Mouse (Mus musculus) layer of hippocampus, postnatal 14 days (tissue): ENCODE data around the gene Epha7. TPM values are rescaled to one million over a fixed set of nuclear protein-coding genes. Genes with fewer than 3 reads are reported as not detected.

Source experiments
- DNase-seq, 2 experiments: peaks; one replicate each; pipeline ENCODE4 v3.0.0; 2021 to 2022; ENCODE audit warnings: low spot score in 2 of 2, mixed read lengths in 1 of 2
- long read RNA-seq, 2 experiments: library from polyadenylated mRNA; stranded (forward); transcript quantifications; one replicate each; pipeline ENCODE4 v2.0.0; 2021
- total RNA-seq, 2 experiments: library from RNA; stranded (reverse); gene quantifications; 2 replicates each; pipeline ENCODE4 v1.2.3; 2021

The Epha7 gene
- 100 to 1,000 TPM; 149 to 163 TPM for total RNA-seq
- long read RNA-seq, experiment 1, full-length matches to known transcripts, result 115 of 148 reads
- long read RNA-seq, experiment 1, partial matches to known transcripts, result 10 of 148 reads
- long read RNA-seq, experiment 1, other reads (novel, unspliced or antisense), result 23 of 148 reads
- long read RNA-seq, experiment 2, full-length matches to known transcripts, result 160 of 202 reads
- long read RNA-seq, experiment 2, partial matches to known transcripts, result 16 of 202 reads
- long read RNA-seq, experiment 2, other reads (novel, unspliced or antisense), result 26 of 202 reads

GRCm38 (mm10) chr4:28812691-28813289, at the start of gene Epha7:
Epha7 (plus strand) TSS chr4:28813131.
- DNase-seq, result peak; percentile 93 to 97

GRCm38 (mm10) chr4:28783961-28784360, 29.0 kb upstream of the Epha7 start:
- no peak for DNase-seq

GRCm38 (mm10) chr4:28808800-28809199, 4.1 kb upstream of the Epha7 start:
- no peak for DNase-seq

DNA sequence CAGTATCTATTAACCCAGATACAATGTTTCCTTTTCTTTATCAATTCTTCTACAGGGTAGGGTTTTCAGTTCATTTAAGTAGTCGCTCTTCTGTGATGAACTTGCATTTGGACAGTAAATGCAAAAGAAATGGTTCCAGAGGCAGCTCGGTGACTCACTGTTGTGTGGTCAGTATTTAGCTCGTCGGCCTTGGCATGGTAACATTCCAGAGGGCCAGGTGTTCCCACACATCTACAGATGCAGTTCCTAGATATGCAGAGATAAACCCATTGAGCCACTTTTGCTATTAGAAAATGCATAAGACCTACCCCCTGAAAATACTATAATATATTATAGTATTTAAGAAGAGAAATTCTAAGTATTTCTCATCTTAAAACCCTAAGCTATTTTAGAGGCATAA, 3.2 kb upstream of the Epha7 start:
- DNase-seq, result no peak

DNA sequence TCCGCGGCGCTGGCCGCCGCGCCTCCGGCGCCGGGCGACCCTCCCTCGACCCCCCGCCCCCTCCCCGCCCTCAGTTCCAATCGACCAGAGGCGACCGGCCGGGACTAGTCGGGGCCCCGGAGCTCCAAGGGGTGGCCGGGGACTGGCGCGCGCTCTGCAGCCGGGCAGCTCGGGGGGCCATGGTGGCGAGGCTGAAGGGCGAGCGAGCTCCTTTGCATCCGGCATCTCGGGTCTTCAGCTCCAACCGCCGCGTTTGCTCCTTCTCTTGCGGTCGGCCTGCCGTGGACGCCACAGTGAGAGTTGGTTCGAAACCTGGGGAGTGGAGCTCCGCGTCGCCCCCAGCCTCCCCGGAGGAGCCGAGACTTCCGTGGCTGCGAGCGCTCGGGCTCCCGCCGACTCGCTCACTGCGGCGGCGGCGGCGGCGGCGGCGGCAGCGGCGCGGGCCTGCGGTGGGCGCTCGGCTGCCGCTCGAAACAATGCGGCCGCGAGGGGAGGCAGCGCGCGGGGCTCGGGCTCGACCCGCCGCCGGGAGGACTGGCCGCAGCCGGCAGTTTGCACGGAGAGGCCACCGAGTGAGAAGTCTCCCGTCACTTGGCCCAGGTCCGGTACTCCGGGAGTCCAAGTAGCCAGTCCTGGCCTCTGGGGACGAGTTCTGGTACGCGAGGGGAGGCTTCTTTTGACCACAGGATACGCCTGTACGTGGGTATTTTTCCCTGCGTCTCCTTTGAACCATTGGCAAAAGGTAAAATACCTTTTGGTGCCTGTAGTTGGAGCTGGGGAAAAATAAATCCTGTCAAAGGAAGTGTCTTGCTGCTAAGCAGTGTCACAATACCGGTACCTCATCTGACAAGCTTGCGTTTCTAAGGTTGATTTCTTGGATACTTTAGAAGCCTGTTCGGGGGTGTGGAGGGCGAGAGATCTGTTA, 882 bp downstream of the Epha7 start:
- peak; percentile 34 to 60 for DNase-seq

DNA sequence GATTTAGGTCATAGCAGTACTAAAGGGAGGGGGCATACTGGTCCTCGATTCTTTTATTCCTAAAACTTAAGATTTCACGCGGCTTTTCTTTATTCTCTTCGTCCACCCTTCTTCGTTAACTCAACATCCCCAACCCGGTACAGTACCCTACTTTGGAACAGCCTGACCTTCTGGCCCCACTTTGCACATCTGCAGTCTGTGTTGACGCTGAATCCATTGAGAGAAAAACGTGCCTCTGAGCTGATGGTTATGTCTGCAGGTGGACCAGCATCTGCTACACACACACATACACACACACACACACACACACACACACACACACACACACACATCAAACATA, 1.5 kb downstream of the Epha7 start:
- no peak for DNase-seq

DNA sequence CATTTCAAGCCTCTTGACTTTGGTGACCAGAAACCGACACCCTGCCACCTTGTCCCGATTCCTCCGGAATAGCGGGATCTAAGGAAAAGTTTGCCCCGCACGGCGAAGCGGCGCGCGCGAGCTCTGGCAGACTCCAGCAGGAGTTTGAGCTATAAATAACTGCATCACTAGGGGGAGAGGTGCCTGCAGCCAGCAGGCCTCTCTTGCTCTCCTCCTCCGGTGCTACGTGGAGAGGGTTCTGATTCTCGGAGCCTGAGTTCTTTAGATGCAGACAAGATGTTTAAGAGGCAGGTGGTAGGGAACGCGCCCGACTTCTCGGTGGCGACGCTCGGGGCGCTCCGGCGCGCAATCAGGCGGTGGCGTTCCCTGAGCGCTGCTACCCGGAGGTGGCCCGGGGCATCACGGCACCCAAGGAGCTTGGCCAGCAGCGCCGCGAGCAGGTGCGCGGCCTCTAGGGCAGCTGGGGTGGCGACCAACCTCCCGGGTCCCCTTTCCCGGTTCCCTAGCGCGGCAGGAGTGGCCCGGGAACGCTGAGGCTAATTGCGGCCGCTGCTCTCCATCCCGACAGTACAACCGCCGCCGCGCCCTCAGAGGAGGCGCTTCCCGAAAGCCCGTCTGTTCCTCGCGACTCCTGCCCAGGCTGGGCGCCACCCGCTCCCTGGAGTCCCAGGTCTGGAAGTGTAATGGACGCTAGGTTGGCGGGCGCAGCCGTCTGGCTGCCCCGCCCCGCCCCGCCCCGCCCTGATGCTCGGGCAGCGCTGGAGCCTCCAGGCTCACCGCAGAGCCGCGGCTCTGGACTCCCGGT, 2.1 kb downstream of the Epha7 start:
- peak; percentile 59 to 63 for DNase-seq

DNA sequence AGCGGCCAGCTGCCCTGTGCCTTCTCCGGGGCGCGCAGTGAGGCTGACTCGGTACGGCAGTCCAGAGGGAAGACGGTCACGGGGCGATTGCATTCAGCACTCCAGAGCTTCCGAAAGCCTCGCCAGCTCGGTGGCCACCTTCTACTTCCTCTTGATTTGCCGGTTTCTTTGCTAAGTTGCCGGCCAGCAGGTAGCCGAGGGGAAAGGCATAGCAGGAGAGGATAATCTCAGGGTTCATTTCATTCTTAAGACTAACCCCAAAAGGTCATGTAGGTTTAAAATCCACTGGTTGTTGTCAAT, 2.6 kb downstream of the Epha7 start:
- peak; percentile 33 to 40 for DNase-seq

GRCm38 (mm10) chr4:28823616-28824015, 10.7 kb downstream of the Epha7 start:
- DNase-seq, result no peak

GRCm38 (mm10) chr4:28824616-28825015, 11.7 kb downstream of the Epha7 start:
- DNase-seq, result peak in 1 of 2 experiments; percentile 46

- no peak for DNase-seq
Measured at GRCm38 (mm10) chr4:28837669-28838068, 24.7 kb downstream of the Epha7 start.

DNA sequence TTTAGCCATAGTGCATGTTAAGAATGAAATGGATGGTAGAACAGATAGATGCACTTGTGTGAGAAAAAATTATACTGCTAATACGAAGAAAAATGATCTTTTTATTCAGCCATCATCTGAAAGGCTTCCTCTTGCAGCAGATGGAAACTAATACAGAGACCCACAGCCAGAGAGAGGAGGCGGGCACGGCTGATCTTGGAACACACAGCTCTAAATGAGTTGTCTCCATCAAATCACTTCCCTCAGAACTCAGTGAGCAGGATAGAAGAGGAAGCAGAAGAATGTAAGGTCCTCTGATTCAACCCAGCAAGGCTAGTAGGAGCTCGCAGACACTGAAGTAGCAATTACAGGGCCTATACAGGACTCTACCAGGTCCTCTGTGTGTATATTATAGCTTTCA, 33.4 kb downstream of the Epha7 start:
- DNase-seq, result peak in 1 of 2 experiments; percentile 25

DNA sequence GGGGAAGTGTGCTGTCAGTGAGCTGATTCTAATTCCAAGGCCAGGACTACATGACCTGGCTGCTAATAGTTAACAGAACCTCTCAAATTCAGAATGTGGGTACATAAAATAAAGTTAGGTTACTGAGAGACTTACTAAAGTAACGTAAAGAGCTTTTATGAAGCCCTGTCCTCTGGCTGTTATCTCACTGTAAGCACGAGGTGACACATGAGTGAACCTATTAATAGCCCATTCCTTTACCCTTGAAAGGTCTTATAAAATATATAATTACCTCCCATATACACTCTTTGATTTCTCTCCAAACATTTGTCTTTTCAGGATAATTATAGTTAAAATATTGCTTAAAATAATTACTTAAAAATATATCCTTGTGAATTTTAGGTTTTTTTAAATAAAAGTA, 37.5 kb downstream of the Epha7 start:
- DNase-seq, result no peak

GRCm38 (mm10) chr4:28862845-28863666, 50.1 kb downstream of the Epha7 start:
- DNase-seq, result peak in 1 of 2 experiments; percentile 54

GRCm38 (mm10) chr4:28866411-28866810, 53.5 kb downstream of the Epha7 start:
- DNase-seq, result no peak

DNA sequence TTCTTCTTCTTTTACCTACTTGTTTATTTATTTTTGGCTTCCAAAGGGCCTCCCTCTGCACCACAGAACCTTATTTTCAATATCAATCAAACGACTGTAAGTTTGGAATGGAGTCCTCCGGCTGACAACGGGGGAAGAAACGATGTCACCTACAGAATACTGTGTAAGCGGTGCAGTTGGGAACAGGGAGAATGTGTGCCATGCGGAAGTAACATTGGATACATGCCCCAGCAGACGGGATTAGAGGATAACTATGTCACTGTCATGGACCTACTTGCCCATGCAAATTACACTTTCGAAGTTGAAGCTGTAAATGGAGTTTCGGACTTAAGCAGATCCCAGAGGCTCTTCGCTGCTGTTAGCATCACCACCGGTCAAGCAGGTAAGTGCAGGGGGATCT, 58.7 kb downstream of the Epha7 start:
- no peak for DNase-seq

GRCm38 (mm10) chr4:28881271-28882044, 68.5 kb downstream of the Epha7 start:
- no peak for DNase-seq

DNA sequence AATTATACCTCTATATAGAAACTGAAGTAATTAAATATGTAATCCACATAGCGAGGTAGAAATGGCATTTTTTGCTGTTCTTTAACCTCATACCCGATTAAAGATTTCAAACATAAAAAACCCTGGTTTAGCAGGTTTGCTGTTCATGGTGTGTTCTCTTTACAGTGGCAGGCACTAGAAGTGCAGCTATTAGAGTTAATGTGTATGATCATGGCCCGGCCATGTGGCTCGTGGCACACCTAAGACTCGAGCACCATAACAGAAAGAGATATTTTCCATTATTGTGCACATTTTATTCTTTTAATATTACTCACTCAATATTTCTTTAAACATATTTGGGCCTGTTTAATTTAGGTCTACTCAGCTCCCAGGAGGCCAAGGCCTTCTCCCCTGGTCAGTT, 76.7 kb downstream of the Epha7 start:
- no peak for DNase-seq

GRCm38 (mm10) chr4:28890102-28890501, 77.2 kb downstream of the Epha7 start:
- DNase-seq, result no peak

DNA sequence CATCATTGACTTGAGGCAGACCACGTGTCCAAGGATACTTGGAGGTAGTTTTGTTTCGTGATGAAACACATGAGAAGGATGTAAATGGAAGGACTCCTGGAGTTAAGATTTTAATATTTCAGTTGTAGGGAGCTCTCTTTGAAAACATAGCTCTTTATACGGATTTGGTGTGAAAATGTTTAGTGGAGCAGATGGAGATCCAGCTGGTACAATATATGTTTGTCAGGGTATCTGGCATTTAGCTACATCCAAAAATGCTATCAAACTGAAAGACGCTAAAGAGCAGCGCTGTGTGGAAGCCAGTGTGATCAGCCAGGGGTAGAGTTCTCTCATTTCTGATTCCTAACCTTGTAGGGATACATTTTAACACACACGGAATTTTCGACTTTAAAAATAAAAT, 82.5 kb downstream of the Epha7 start:
- DNase-seq, result peak in 1 of 2 experiments; percentile 76
